Mouse (Mus musculus) stomach, embryonic 15.5 days (tissue): ENCODE data around the gene Kcnk12. TPM values are rescaled to one million over a fixed set of nuclear protein-coding genes. Genes with fewer than 3 reads are reported as not detected.

Experiments
- ATAC-seq: fragments of 200-750 bp; cut with Nextera tagmentation; 2 replicates; pipeline ENCODE4 v1.8.0; 2017; ENCODE audit warnings: low read depth, moderate number of reproducible peaks, moderate TSS enrichment; ENCODE audit not compliant: insufficient read depth, low FRiP score
- H3K27ac ChIP-seq: fragments of 300-500 bp; sonication (generic); 2 replicates; pipeline ENCODE4 v1.5.1; 2015; ENCODE audit warnings: mild to moderate bottlenecking, inconsistent platforms
- H3K27me3 ChIP-seq: fragments of 300-500 bp; sonication (generic); replicated peaks from 2 replicates; pipeline ENCODE4 v1.6.1; 2015; ENCODE audit warnings: inconsistent platforms
- H3K36me3 ChIP-seq: fragments of 300-500 bp; sonication (generic); 2 replicates; pipeline ENCODE4 v1.6.1; 2015; ENCODE audit warnings: inconsistent platforms
- H3K4me1 ChIP-seq: fragments of 300-500 bp; sonication (generic); 2 replicates; pipeline ENCODE4 v1.6.1; 2015; ENCODE audit warnings: inconsistent platforms
- H3K4me2 ChIP-seq: fragments of 300-500 bp; sonication (generic); 2 replicates; pipeline ENCODE4 v1.6.1; 2015; ENCODE audit warnings: mild to moderate bottlenecking, inconsistent platforms
- H3K4me3 ChIP-seq: fragments of 300-500 bp; sonication (generic); replicated peaks from 2 replicates; pipeline ENCODE4 v1.5.1; 2015; ENCODE audit warnings: inconsistent platforms
- H3K9ac ChIP-seq: fragments of 300-500 bp; sonication (generic); 2 replicates; pipeline ENCODE4 v1.6.1; 2015; ENCODE audit warnings: inconsistent platforms
- H3K9me3 ChIP-seq: fragments of 300-500 bp; sonication (generic); 2 replicates; pipeline ENCODE4 v1.6.1; 2016; ENCODE audit warnings: inconsistent platforms
- WGBS: fragments of 180-500 bp; shearing (Covaris S2); methylation state at CpG from one replicate; pipeline ENCODE4 v1.1.7; 2015; 5-methylcytosine and 5-hydroxymethylcytosine counted together
- polyA plus RNA-seq: library from polyadenylated mRNA; unstranded; fragments of >200 nt; fragmentation: Nextera tagmentation; extraction: Ambion mirVana; gene quantifications from 2 replicates; pipeline ENCODE4 v1.2.1, GENCODE M21; 2015

Kcnk12 gene
- polyA plus RNA-seq, 1 experiment from 2014 or later = 0.17 TPM

GRCm38 (mm10) chr17:87784141-87784831 is 13.5 kb downstream of the Kcnk12 start:
- Histone ChIP-seq H3K36me3 (no peaks in the 10 kb centered on the region), H3K27me3 (no peaks in the 10 kb centered on the region), H3K9ac (no peak overlapping the region), H3K4me3 (no peak overlapping the region), H3K27ac (no peak overlapping the region), H3K4me2 (no peak overlapping the region), H3K4me1 (no peaks in the 10 kb centered on the region), H3K9me3 (no peaks in the 10 kb centered on the region)
- ATAC-seq = no peak
- WGBS = 62% methylated on average over 14 of the region's 14 CpGs

GRCm38 (mm10) chr17:87781244-87781643 is 16.6 kb downstream of the Kcnk12 start:
- H3K27ac ChIP-seq = no peak overlapping the region
- H3K9me3 ChIP-seq = no peaks in the 10 kb centered on the region
- 88% methylated on average over 5 of the region's 5 CpGs for WGBS
- no peak overlapping the region for H3K4me2 ChIP-seq
- H3K9ac ChIP-seq = no peak overlapping the region
- no peak for ATAC-seq
- no peaks in the 10 kb centered on the region for H3K4me1 ChIP-seq
- H3K4me3 ChIP-seq = no peak overlapping the region
- no peaks in the 10 kb centered on the region for H3K27me3 ChIP-seq
- no peaks in the 10 kb centered on the region for H3K36me3 ChIP-seq

- Histone ChIP-seq H3K4me3 (no peak overlapping the region), H3K9ac (no peak overlapping the region), H3K27ac (no peak overlapping the region), H3K27me3 (no peaks in the 10 kb centered on the region), H3K4me1 (no peaks in the 10 kb centered on the region), H3K36me3 (no peaks in the 10 kb centered on the region), H3K9me3 (no peaks in the 10 kb centered on the region), H3K4me2 (no peak overlapping the region)
- 50% methylated on average over 2 of the region's 2 CpGs for WGBS
- no peak for ATAC-seq
Measured at GRCm38 (mm10) chr17:87780164-87780563, 17.6 kb downstream of the Kcnk12 start.

- Histone ChIP-seq H3K27ac (no peak overlapping the region), H3K4me3 (no peak overlapping the region), H3K4me2 (no peak overlapping the region), H3K9ac (no peak overlapping the region), H3K27me3 (no peaks in the 10 kb centered on the region), H3K36me3 (no peaks in the 10 kb centered on the region), H3K9me3 (no peaks in the 10 kb centered on the region), H3K4me1 (no peaks in the 10 kb centered on the region)
- no peak for ATAC-seq
- WGBS = 84% methylated on average over 8 of the region's 8 CpGs
Measured at GRCm38 (mm10) chr17:87774982-87775381, 22.8 kb downstream of the Kcnk12 start.

GRCm38 (mm10) chr17:87773175-87773574 is 24.6 kb downstream of the Kcnk12 start:
- Histone ChIP-seq H3K9ac (no peak overlapping the region), H3K36me3 (no peaks in the 10 kb centered on the region), H3K4me3 (no peak overlapping the region), H3K27me3 (no peaks in the 10 kb centered on the region), H3K9me3 (no peaks in the 10 kb centered on the region), H3K27ac (no peak overlapping the region), H3K4me2 (no peak overlapping the region), H3K4me1 (no peaks in the 10 kb centered on the region)
- no peak for ATAC-seq
- 83% methylated on average over 3 of the region's 3 CpGs for WGBS

- no peaks in the 10 kb centered on the region for H3K4me1 ChIP-seq
- ATAC-seq = no peak
- H3K36me3 ChIP-seq = no peaks in the 10 kb centered on the region
- no peak overlapping the region for H3K9ac ChIP-seq
- no peak overlapping the region for H3K27ac ChIP-seq
- H3K4me2 ChIP-seq = no peak overlapping the region
- no peak overlapping the region for H3K4me3 ChIP-seq
- no peaks in the 10 kb centered on the region for H3K9me3 ChIP-seq
- WGBS = 45% methylated on average over 5 of the region's 5 CpGs
- no peaks in the 10 kb centered on the region for H3K27me3 ChIP-seq
Measured at GRCm38 (mm10) chr17:87770766-87771165, 27.0 kb downstream of the Kcnk12 start.

GRCm38 (mm10) chr17:87766888-87767287 is 30.9 kb downstream of the Kcnk12 start:
- no peak overlapping the region for H3K27ac ChIP-seq
- H3K9me3 ChIP-seq = no peaks in the 10 kb centered on the region
- no peaks in the 10 kb centered on the region for H3K27me3 ChIP-seq
- no peaks in the 10 kb centered on the region for H3K36me3 ChIP-seq
- WGBS = 77% methylated on average over 6 of the region's 6 CpGs
- ATAC-seq = no peak
- no peak overlapping the region for H3K4me3 ChIP-seq
- no peak overlapping the region for H3K9ac ChIP-seq
- no peaks in the 10 kb centered on the region for H3K4me1 ChIP-seq
- no peak overlapping the region for H3K4me2 ChIP-seq

- no peak for ATAC-seq
- Histone ChIP-seq H3K4me3 (no peak overlapping the region), H3K27ac (no peak overlapping the region), H3K4me1 (no peaks in the 10 kb centered on the region), H3K36me3 (no peaks in the 10 kb centered on the region), H3K27me3 (no peaks in the 10 kb centered on the region), H3K9me3 (no peaks in the 10 kb centered on the region), H3K4me2 (no peak overlapping the region), H3K9ac (no peak overlapping the region)
- 89% methylated on average over 11 of the region's 11 CpGs for WGBS
Measured at GRCm38 (mm10) chr17:87765031-87765430, 32.8 kb downstream of the Kcnk12 start.

- Histone ChIP-seq H3K4me2 (no peak overlapping the region), H3K4me3 (no peak overlapping the region), H3K27ac (no peak overlapping the region), H3K36me3 (no peaks in the 10 kb centered on the region), H3K9me3 (no peaks in the 10 kb centered on the region), H3K27me3 (no peaks in the 10 kb centered on the region), H3K9ac (no peak overlapping the region), H3K4me1 (no peaks in the 10 kb centered on the region)
- no peak for ATAC-seq
- WGBS = 42% methylated on average over 7 of the region's 7 CpGs
Measured at GRCm38 (mm10) chr17:87763146-87763545, 34.6 kb downstream of the Kcnk12 start.

- no peaks in the 10 kb centered on the region for H3K9me3 ChIP-seq
- H3K4me1 ChIP-seq = no peaks in the 10 kb centered on the region
- H3K27me3 ChIP-seq = no peaks in the 10 kb centered on the region
- WGBS = 71% methylated on average over 4 of the region's 4 CpGs
- H3K4me2 ChIP-seq = no peak overlapping the region
- H3K4me3 ChIP-seq = no peak overlapping the region
- ATAC-seq = no peak
- no peaks in the 10 kb centered on the region for H3K36me3 ChIP-seq
- no peak overlapping the region for H3K27ac ChIP-seq
- no peak overlapping the region for H3K9ac ChIP-seq
Measured at GRCm38 (mm10) chr17:87760315-87760714, 37.5 kb downstream of the Kcnk12 start.

- Histone ChIP-seq H3K9ac (no peak overlapping the region), H3K4me1 (peaks cover 3% of the 10 kb centered on the region), H3K9me3 (no peaks in the 10 kb centered on the region), H3K36me3 (no peaks in the 10 kb centered on the region), H3K4me3 (peak overlapping the region; percentile 60), H3K4me2 (peak overlapping the region; percentile 90), H3K27ac (no peak overlapping the region), H3K27me3 (peaks cover 45% of the 10 kb centered on the region)
- 3% methylated on average over 101 of the region's 101 CpGs for WGBS
- peak; percentile 60 for ATAC-seq
Measured at GRCm38 (mm10) chr17:87745926-87746888, 51.6 kb downstream of the Kcnk12 start.
